Mouse (Mus musculus) heart, postnatal 0 days (tissue): ENCODE results near the gene Kcnt2. TPM values are rescaled to one million over a fixed set of nuclear protein-coding genes. Genes with fewer than 3 reads are reported as not detected.
A peak's percentile ranks its signal among the peaks of the same experiment; 100 is the strongest.

Source experiments
- ATAC-seq: fragments of 200-750 bp; cut with Nextera tagmentation; 2 replicates; pipeline ENCODE4 v1.8.0; 2017; ENCODE audit warnings: low read depth, moderate number of reproducible peaks, moderate library complexity; ENCODE audit not compliant: insufficient read depth
- DNase-seq: peaks from one replicate; pipeline ENCODE4 v3.0.0-alpha.2; 2016; ENCODE audit warnings: low spot score
- H3K27ac ChIP-seq: fragments of 300-500 bp; sonication (generic); 2 replicates; pipeline ENCODE4 v1.5.1; 2014; ENCODE audit warnings: low read depth, mild to moderate bottlenecking
- H3K27me3 ChIP-seq: fragments of 300-500 bp; sonication (generic); 2 replicates; pipeline ENCODE4 v1.6.1; 2014; ENCODE audit warnings: low read length, mixed read lengths; ENCODE audit not compliant: control insufficient read depth, insufficient read depth
- H3K36me3 ChIP-seq: fragments of 300-500 bp; sonication (generic); replicated peaks from 2 replicates; pipeline ENCODE4 v1.6.1; 2014; ENCODE audit warnings: low read length, mixed read lengths; ENCODE audit not compliant: control insufficient read depth, insufficient read depth
- H3K4me1 ChIP-seq: fragments of 300-500 bp; sonication (generic); 2 replicates; pipeline ENCODE4 v1.6.1; 2014; ENCODE audit warnings: antibody characterized with exemption; ENCODE audit not compliant: control insufficient read depth, insufficient read depth
- H3K4me2 ChIP-seq: fragments of 300-500 bp; sonication (generic); 2 replicates; pipeline ENCODE4 v1.6.1; 2014; ENCODE audit warnings: low read depth, mild to moderate bottlenecking, low read length, moderate library complexity
- H3K4me3 ChIP-seq: fragments of 300-500 bp; sonication (generic); 2 replicates; pipeline ENCODE4 v1.5.1; 2014; ENCODE audit warnings: low read depth, low read length
- H3K9ac ChIP-seq: fragments of 300-500 bp; sonication (generic); replicated peaks from 2 replicates; pipeline ENCODE4 v1.6.1; 2014; ENCODE audit warnings: low read depth, low read length, mixed read lengths
- H3K9me3 ChIP-seq: fragments of 300-500 bp; sonication (generic); replicated peaks from 2 replicates; pipeline ENCODE4 v1.6.1; 2016; ENCODE audit warnings: low read length; ENCODE audit not compliant: control insufficient read depth
- CTCF ChIP-seq: IDR thresholded peaks from 2 replicates; pipeline ENCODE4 v1.5.1; 2016; ENCODE audit warnings: antibody characterized with exemption, control low read depth, low read depth
- EP300 ChIP-seq: IDR thresholded peaks from 2 replicates; pipeline ENCODE4 v1.6.1; 2016; ENCODE audit warnings: antibody characterized with exemption, low read depth
- WGBS: fragments of 180-500 bp; shearing (Covaris S2); extraction: QIAGEN DNeasy Blood & Tissue Kit; methylation state at CpG from one replicate; pipeline ENCODE4 v1.1.7; 2014; 5-methylcytosine and 5-hydroxymethylcytosine counted together
- polyA plus RNA-seq: library from polyadenylated mRNA; unstranded; fragments of >200 nt; fragmentation: Nextera tagmentation; extraction: Ambion mirVana; gene quantifications from 2 replicates; pipeline ENCODE4 v1.2.1, GENCODE M21; 2015
- total RNA-seq: library from RNA; depleted of rRNA; stranded (reverse); fragments of >200 nt; gene quantifications from 2 replicates; pipeline ENCODE4 v1.2.3, GENCODE M21; 2014; ENCODE audit warnings: low replicate concordance

Kcnt2 gene
- total and polyA plus RNA-seq, 2 experiments from 2014 or later, result 0.38 to 0.42 TPM

GRCm38 (mm10) chr1:140406631-140407288 is 160.8 kb downstream of the Kcnt2 start:
- Histone ChIP-seq H3K4me1 (no peaks in the 10 kb centered on the region), H3K27me3 (no peaks in the 10 kb centered on the region), H3K27ac (no peak overlapping the region), H3K4me2 (no peak overlapping the region), H3K36me3 (no peaks in the 10 kb centered on the region), H3K4me3 (no peak overlapping the region), H3K9me3 (no peaks in the 10 kb centered on the region), H3K9ac (no peak overlapping the region)
- TF ChIP-seq CTCF, result no peak
- no peak for TF ChIP-seq EP300
- no peak for ATAC-seq
- no peak for DNase-seq
- WGBS, result 73% methylated on average over 4 of the region's 4 CpGs

- Histone ChIP-seq H3K36me3 (no peaks in the 10 kb centered on the region), H3K4me1 (no peaks in the 10 kb centered on the region), H3K4me3 (no peak overlapping the region), H3K9me3 (no peaks in the 10 kb centered on the region), H3K4me2 (no peak overlapping the region), H3K27ac (no peak overlapping the region), H3K9ac (no peak overlapping the region), H3K27me3 (no peaks in the 10 kb centered on the region)
- TF ChIP-seq CTCF (no peak), EP300 (no peak)
- no peak for DNase-seq
- WGBS, result 44% methylated on average over 1 of the region's 1 CpGs
- no peak for ATAC-seq
Observed at GRCm38 (mm10) chr1:140415761-140416160, 169.8 kb downstream of the Kcnt2 start.

GRCm38 (mm10) chr1:140422954-140423353 is 177.0 kb downstream of the Kcnt2 start:
- Histone ChIP-seq H3K4me1 (no peaks in the 10 kb centered on the region), H3K9me3 (no peaks in the 10 kb centered on the region), H3K4me3 (no peak overlapping the region), H3K27me3 (no peaks in the 10 kb centered on the region), H3K27ac (no peak overlapping the region), H3K4me2 (no peak overlapping the region), H3K36me3 (no peaks in the 10 kb centered on the region), H3K9ac (no peak overlapping the region)
- TF ChIP-seq EP300 (no peak), CTCF (no peak)
- DNase-seq, result peak; percentile 33
- no peak for ATAC-seq

GRCm38 (mm10) chr1:140429284-140429850 is 183.4 kb downstream of the Kcnt2 start:
- Histone ChIP-seq H3K27ac (no peak overlapping the region), H3K4me2 (no peak overlapping the region), H3K4me3 (no peak overlapping the region), H3K9me3 (no peaks in the 10 kb centered on the region), H3K9ac (no peak overlapping the region), H3K27me3 (no peaks in the 10 kb centered on the region), H3K4me1 (no peaks in the 10 kb centered on the region), H3K36me3 (no peaks in the 10 kb centered on the region)
- 47% methylated on average over 2 of the region's 2 CpGs for WGBS
- DNase-seq, result no peak
- no peak for TF ChIP-seq EP300
- no peak for TF ChIP-seq CTCF
- no peak for ATAC-seq

- ATAC-seq (no peak), DNase-seq (no peak)
- no peaks in the 10 kb centered on the region for H3K9me3 ChIP-seq
- TF ChIP-seq CTCF, result no peak
- TF ChIP-seq EP300, result no peak
- H3K27ac ChIP-seq, result no peak overlapping the region
- no peaks in the 10 kb centered on the region for H3K27me3 ChIP-seq
- no peak overlapping the region for H3K4me3 ChIP-seq
- 67% methylated on average over 1 of the region's 1 CpGs for WGBS
- no peaks in the 10 kb centered on the region for H3K4me1 ChIP-seq
- H3K4me2 ChIP-seq, result no peak overlapping the region
- no peak overlapping the region for H3K9ac ChIP-seq
- H3K36me3 ChIP-seq, result no peaks in the 10 kb centered on the region
Observed at GRCm38 (mm10) chr1:140432039-140432438, 186.1 kb downstream of the Kcnt2 start.

GRCm38 (mm10) chr1:140434791-140435190 is 188.8 kb downstream of the Kcnt2 start:
- DNase-seq (no peak), ATAC-seq (no peak)
- H3K4me1 ChIP-seq, result no peaks in the 10 kb centered on the region

More at GRCm38 (mm10) chr1:140434791-140435190, 188.8 kb downstream of the Kcnt2 start:
- no peaks in the 10 kb centered on the region for H3K9me3 ChIP-seq
- no peak overlapping the region for H3K4me3 ChIP-seq
- TF ChIP-seq EP300, result no peak
- no peak for TF ChIP-seq CTCF
- H3K4me2 ChIP-seq, result no peak overlapping the region
- H3K27me3 ChIP-seq, result no peaks in the 10 kb centered on the region
- no peak overlapping the region for H3K9ac ChIP-seq
- 59% methylated on average over 2 of the region's 2 CpGs for WGBS
- H3K36me3 ChIP-seq, result no peaks in the 10 kb centered on the region
- H3K27ac ChIP-seq, result no peak overlapping the region
